Mouse (Mus musculus): ENCODE results near the gene Rabep2. TPM values are rescaled to one million over a fixed set of nuclear protein-coding genes. Genes with fewer than 3 reads are reported as not detected.

Gene Rabep2
- total and polyA plus RNA-seq, 3 experiments = 33.7 to 38.5 (median 35.7) TPM

GRCm38 (mm10) chr7:126443997-126444396 is 15.4 kb downstream of the Rabep2 start:
- Histone ChIP-seq H3K4me2 (ENCODE audit: insufficient read depth, low read depth, poor library complexity, severe bottlenecking) (no peak overlapping the region), H3K4me1 (ENCODE audit: control insufficient read depth in 1 of 2, insufficient read depth in 2 of 2) (no peaks in the 10 kb centered on the region), H3K36me3 (replicated peaks in 1 of 2; ENCODE audit: control insufficient read depth in 1 of 2, insufficient read depth in 1 of 2, low read length in 1 of 2) (peaks cover 75 to 93% of the 10 kb centered on the region in 2 experiments), H3K27ac (ENCODE audit: insufficient read depth, low read depth) (no peak overlapping the region), H3K9me3 (replicated peaks; ENCODE audit: low read length) (no peaks in the 10 kb centered on the region), H3K79me2 (replicated peaks; ENCODE audit: control insufficient read depth, extremely low read depth, insufficient read depth, poor library complexity, severe bottlenecking) (no peaks in the 10 kb centered on the region), H3K27me3 (replicated peaks) (no peaks in the 10 kb centered on the region), H3K4me3 (replicated peaks in 1 of 3; ENCODE audit: low read depth in 2 of 3, low read length in 2 of 3, poor library complexity in 1 of 3) (no peak overlapping the region), H3K9ac (ENCODE audit: insufficient read depth, low read depth) (no peak overlapping the region)
- in situ Hi-C loops (cut with MboI; ENCODE audit: low pct_ligation_motif_present, low pct_unique_long_range_greater_than_20kb, low sequenced_read_pairs) (no loop called here), dilution Hi-C loops (cut with MboI; ENCODE audit: extremely low pct_ligation_motif_present, extremely low pct_unique_long_range_greater_than_20kb, low sequenced_read_pairs) (no loop called here)
- TF ChIP-seq PAX5 (IDR thresholded peaks at IDR 0.05; ENCODE audit: low read length) (no peak), MXI1 (IDR thresholded peaks at IDR 0.05; ENCODE audit: low read depth, low read length) (no peak), NRF1 (IDR thresholded peaks at IDR 0.05; ENCODE audit: low read depth, low read length) (no peak), RCOR1 (conservative IDR thresholded peaks at IDR 0.05; ENCODE audit: low read depth, low read length) (no peak), RAD21 (IDR thresholded peaks at IDR 0.05; ENCODE audit: low read depth, low read length) (no peak), TBP (conservative IDR thresholded peaks at IDR 0.05; ENCODE audit: low read depth, low read length) (no peak), TCF12 (IDR thresholded peaks at IDR 0.05; ENCODE audit: low read depth, low read length) (no peak), GABPA (IDR thresholded peaks at IDR 0.05; ENCODE audit: insufficient replicate concordance, low read depth, low read length) (no peak), MAZ (IDR thresholded peaks at IDR 0.05; ENCODE audit: low read depth, low read length) (no peak), MAX (IDR thresholded peaks at IDR 0.05; ENCODE audit: low read length) (no peak), ELF1 (IDR thresholded peaks at IDR 0.05; ENCODE audit: low read depth, low read length) (no peak), NELFE (IDR thresholded peaks at IDR 0.05; ENCODE audit: low read depth, low read length) (no peak), USF2 (conservative IDR thresholded peaks at IDR 0.05; ENCODE audit: low read depth, low read length) (no peak), CHD2 (IDR thresholded peaks at IDR 0.05; ENCODE audit: low read length) (no peak), CTCF (conservative IDR thresholded peaks at IDR 0.05 in 1 of 2, IDR thresholded peaks at IDR 0.05 in 1 of 2; ENCODE audit: low read depth in 2 of 2, low read length in 2 of 2) (no peak), E2F4 (IDR thresholded peaks at IDR 0.05; ENCODE audit: insufficient replicate concordance, low read depth, low read length) (no peak), BHLHE40 (IDR thresholded peaks at IDR 0.05; ENCODE audit: low read depth, low read length) (no peak), ZC3H11A (IDR thresholded peaks at IDR 0.05; ENCODE audit: low read depth, low read length) (no peak), ZMIZ1 (IDR thresholded peaks at IDR 0.05; ENCODE audit: low read depth, low read length) (no peak)
- DNase-seq (ENCODE audit: extremely low read depth) = no peak

DNA sequence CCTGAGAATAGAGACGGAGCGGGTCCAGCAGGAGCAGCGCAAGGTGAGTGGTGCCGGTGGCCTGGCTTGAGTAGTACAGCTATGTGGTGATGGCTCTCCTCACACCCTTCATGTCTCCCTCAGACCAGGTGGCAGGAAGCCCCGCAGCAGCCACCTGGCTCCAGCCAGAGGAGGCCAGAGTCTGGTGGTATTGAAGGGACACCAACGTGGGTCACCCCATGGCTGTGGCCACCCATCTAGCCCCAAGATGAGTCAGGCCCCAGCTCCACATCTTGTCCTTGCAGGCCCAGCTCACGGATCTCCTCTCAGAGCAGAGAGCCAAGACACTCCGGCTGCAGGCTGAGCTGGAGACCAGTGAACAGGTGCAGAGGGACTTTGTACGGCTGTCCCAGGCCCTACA is 16.0 kb downstream of the Rabep2 start:
- Histone ChIP-seq H3K4me3 (replicated peaks in 1 of 3; ENCODE audit: low read depth in 2 of 3, low read length in 2 of 3, poor library complexity in 1 of 3) (no peak overlapping the region), H3K27ac (ENCODE audit: insufficient read depth, low read depth) (no peak overlapping the region), H3K4me2 (ENCODE audit: insufficient read depth, low read depth, poor library complexity, severe bottlenecking) (no peak overlapping the region), H3K36me3 (replicated peaks in 1 of 2; ENCODE audit: control insufficient read depth in 1 of 2, insufficient read depth in 1 of 2, low read length in 1 of 2) (peaks cover 77 to 93% of the 10 kb centered on the region in 2 experiments), H3K4me1 (ENCODE audit: control insufficient read depth in 1 of 2, insufficient read depth in 2 of 2) (no peaks in the 10 kb centered on the region), H3K27me3 (replicated peaks) (no peaks in the 10 kb centered on the region), H3K9ac (ENCODE audit: insufficient read depth, low read depth) (no peak overlapping the region), H3K79me2 (replicated peaks; ENCODE audit: control insufficient read depth, extremely low read depth, insufficient read depth, poor library complexity, severe bottlenecking) (no peaks in the 10 kb centered on the region), H3K9me3 (replicated peaks; ENCODE audit: low read length) (no peaks in the 10 kb centered on the region)
- dilution Hi-C loops (cut with MboI; ENCODE audit: extremely low pct_ligation_motif_present, extremely low pct_unique_long_range_greater_than_20kb, low sequenced_read_pairs) (no loop called here), in situ Hi-C loops (cut with MboI; ENCODE audit: low pct_ligation_motif_present, low pct_unique_long_range_greater_than_20kb, low sequenced_read_pairs) (no loop called here)
- no peak for TF ChIP-seq CHD1 (IDR thresholded peaks at IDR 0.05; ENCODE audit: low read depth, low read length)
- no peak for TF ChIP-seq MAFK (IDR thresholded peaks at IDR 0.05; ENCODE audit: insufficient replicate concordance, low read length)
- no peak for TF ChIP-seq CTCF (conservative IDR thresholded peaks at IDR 0.05 in 1 of 2, IDR thresholded peaks at IDR 0.05 in 1 of 2; ENCODE audit: low read depth in 2 of 2, low read length in 2 of 2)
- DNase-seq (ENCODE audit: extremely low read depth) = no peak

Measured in CH12.LX (cell line).